Mouse (Mus musculus): ENCODE data around the gene Pycr1. TPM values are rescaled to one million over a fixed set of nuclear protein-coding genes. Genes with fewer than 3 reads are reported as not detected.

The Pycr1 gene
- polyA plus RNA-seq, 1 experiment from 2014 or later = 1.5 TPM

DNA sequence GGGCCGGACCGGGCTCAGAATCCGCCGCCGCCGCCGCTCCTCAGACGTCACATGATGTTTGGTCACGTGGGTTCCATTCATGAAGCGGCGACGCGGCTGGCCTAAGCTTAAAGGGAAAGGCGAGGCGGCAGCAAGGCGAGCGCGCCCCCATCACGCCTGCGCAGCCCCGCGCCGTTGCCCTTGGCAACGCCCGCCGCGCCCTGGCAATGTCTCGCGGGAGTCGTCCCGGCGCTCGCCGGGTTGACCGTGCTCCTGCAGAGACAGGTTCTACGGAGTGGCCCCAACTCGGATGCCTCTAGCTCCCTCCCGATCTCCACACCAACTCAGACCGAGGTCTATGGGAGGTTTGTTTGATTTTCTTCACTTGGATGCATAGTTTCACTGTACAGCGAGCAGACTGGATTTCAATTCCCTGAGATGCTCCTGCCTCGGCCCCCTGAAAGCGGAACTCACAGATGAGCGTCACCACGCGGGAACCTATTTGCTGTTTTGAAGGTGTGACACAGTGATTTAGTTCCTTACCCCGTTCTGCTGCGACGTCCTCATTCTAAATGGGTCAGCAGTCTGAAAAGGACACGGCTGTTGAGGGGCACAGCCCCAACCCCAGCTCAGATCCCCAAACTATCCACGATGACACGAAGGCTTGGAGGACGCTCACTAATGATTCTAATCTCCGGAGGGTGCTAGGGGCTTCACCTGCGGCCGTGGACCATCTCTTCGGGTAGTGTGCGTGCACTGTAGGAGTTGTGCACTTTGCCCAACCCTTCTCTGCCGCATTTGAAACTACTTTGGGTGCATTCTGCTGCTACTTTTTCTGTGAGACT is 9.8 kb downstream of the Pycr1 start, which contains the start of gene Mafg:
Mafg (minus strand) TSS at position 81 of the 824 bp plus-strand sequence.
- TF ChIP-seq CTCF (IDR thresholded peaks at IDR 0.05; ENCODE audit: low read depth) (no peak), EP300 (IDR thresholded peaks at IDR 0.05; ENCODE audit: low read depth) (no peak)

DNA sequence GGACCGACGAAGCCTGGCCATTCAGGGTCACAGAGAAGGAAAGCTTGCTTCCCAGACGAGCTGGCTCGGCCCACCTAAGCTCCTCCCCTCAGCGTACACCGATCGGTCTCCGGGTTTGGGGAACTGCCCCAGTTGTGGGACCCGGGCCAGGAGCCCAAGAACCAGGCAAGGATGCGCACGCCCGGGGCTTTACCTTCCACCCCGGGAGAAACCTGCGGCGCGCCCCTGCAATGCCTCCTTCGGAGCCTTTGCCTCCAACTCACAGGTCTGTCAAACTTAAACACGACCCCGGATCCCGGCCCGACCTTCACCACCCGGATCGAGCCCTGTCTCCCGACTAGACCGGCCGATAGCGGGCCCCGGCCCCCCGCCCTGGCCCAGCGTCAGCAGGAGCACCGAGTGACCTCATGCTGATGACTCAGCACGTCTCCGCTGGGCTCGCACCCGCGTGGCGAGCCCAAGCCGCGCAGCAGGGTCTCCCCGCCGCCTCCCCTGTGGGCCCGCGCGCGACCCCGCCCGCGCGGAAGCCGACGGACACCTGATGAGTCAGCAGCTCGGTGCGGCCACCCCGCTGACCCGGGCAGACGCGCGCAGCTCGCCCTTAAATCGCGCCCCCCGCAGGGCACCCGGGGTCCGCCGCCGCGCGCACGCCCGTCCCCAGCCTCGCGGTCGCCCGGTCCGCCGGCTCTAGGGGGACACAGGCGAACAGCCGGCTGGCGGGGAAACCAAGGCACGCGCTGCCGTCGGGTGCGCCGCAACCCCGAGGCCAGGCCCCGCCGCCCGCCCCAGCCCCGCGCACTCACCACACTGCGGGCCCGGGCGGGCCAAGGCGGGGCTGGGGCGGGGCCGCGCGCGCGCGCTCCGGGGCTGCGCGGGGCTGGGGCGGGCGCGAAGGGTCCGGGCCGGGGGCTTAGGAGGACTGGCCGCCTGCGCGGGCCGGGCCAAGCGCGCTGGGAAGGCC is 10.7 kb downstream of the Pycr1 start:
- Histone ChIP-seq H3K9ac (replicated peaks) (peak overlapping the region; percentile 98), H3K4me1 (ENCODE audit: insufficient read depth) (peaks cover 48% of the 10 kb centered on the region), H3K27ac (ENCODE audit: low read depth) (peak overlapping the region; percentile 99), H3K9me3 (ENCODE audit: low read length) (no peaks in the 10 kb centered on the region), H3K36me3 (replicated peaks; ENCODE audit: insufficient read depth, low read length) (peaks cover 8% of the 10 kb centered on the region), H3K27me3 (ENCODE audit: insufficient read depth, low read length) (no peaks in the 10 kb centered on the region), H3K4me3 (ENCODE audit: low read depth, low read length) (peak overlapping the region; percentile 96), H3K4me2 (ENCODE audit: low read depth, low read length) (peak overlapping the region; percentile 84)
- TF ChIP-seq CTCF (IDR thresholded peaks at IDR 0.05; ENCODE audit: low read depth) (no peak), EP300 (IDR thresholded peaks at IDR 0.05; ENCODE audit: low read depth) (no peak)
- ATAC-seq (peak; percentile 61), DNase-seq (peak; percentile 85)
- WGBS (ENCODE audit: insufficient replicate concordance) = under 1% methylated on average over 73 of the region's 116 CpGs

More for the DNA sequence above, 9.8 kb downstream of the Pycr1 start, which contains the start of gene Mafg:
- H3K9ac ChIP-seq (replicated peaks) = peak within 1 kb of the TSS; percentile 98
- peaks cover 5% of the 10 kb centered on the region for H3K36me3 ChIP-seq (replicated peaks; ENCODE audit: insufficient read depth, low read length)
- no peaks in the 10 kb centered on the region for H3K9me3 ChIP-seq (ENCODE audit: low read length)
- H3K27me3 ChIP-seq (ENCODE audit: insufficient read depth, low read length) = no peaks in the 10 kb centered on the region
- peak within 1 kb of the TSS; percentile 84 for H3K4me2 ChIP-seq (ENCODE audit: low read depth, low read length)
- 13% methylated on average over 52 of the region's 58 CpGs for WGBS (ENCODE audit: insufficient replicate concordance)
- DNase-seq (peak; percentile 94), ATAC-seq (peak; percentile 65)
- peak within 1 kb of the TSS; percentile 99 for H3K27ac ChIP-seq (ENCODE audit: low read depth)
- H3K4me1 ChIP-seq (ENCODE audit: insufficient read depth) = peaks cover 45% of the 10 kb centered on the region
- H3K4me3 ChIP-seq (ENCODE audit: low read depth, low read length) = peak within 1 kb of the TSS; percentile 96

DNA sequence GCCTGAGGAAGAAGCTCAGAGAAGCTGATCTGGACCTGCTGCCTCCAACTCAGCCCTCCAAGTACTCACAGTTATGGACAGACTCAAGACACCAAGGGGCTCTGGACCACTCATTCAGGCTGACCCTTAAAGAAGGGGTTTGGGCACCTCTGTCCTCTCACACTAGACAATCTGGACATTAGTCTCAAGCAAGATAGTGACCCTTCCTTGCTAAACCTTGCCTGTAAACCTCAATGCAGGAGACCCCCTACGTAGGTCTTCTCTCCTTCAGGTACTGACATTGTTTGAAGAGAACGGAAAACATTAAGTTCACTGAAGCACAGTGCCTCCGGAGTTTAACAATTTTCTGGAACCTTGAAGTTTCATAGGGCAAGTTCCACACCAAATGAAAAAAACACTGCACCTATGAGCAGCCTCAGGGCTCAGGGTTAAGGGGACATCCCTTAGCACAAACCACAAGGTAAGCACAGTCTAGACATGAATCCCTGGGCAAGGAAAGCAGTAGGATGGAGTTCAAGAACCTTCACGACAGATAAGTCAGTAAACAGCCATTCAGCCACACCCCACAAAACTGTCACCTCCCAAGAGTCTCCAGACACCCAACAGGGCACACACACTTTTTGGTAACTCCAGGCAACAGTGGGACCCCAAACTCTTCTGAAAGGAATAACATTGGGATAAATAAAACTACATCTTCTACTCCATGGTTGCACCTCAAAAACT is 11.7 kb downstream of the Pycr1 start:
- Histone ChIP-seq H3K27me3 (ENCODE audit: insufficient read depth, low read length) (no peaks in the 10 kb centered on the region), H3K4me2 (ENCODE audit: low read depth, low read length) (peak overlapping the region; percentile 84), H3K4me1 (ENCODE audit: insufficient read depth) (peaks cover 58% of the 10 kb centered on the region), H3K9ac (replicated peaks) (peak overlapping the region; percentile 98), H3K27ac (ENCODE audit: low read depth) (peak overlapping the region; percentile 99), H3K36me3 (replicated peaks; ENCODE audit: insufficient read depth, low read length) (peaks cover 12% of the 10 kb centered on the region), H3K4me3 (ENCODE audit: low read depth, low read length) (peak overlapping the region; percentile 96), H3K9me3 (ENCODE audit: low read length) (no peaks in the 10 kb centered on the region)
- DNase-seq (peak; percentile 49), ATAC-seq (no peak)
- 31% methylated on average over 4 of the region's 4 CpGs for WGBS (ENCODE audit: insufficient replicate concordance)
- TF ChIP-seq CTCF (IDR thresholded peaks at IDR 0.05; ENCODE audit: low read depth) = no peak
- no peak for TF ChIP-seq EP300 (IDR thresholded peaks at IDR 0.05; ENCODE audit: low read depth)

- no peak for TF ChIP-seq EP300 (IDR thresholded peaks at IDR 0.05; ENCODE audit: low read depth)
- TF ChIP-seq CTCF (IDR thresholded peaks at IDR 0.05; ENCODE audit: low read depth) = no peak
- Histone ChIP-seq H3K36me3 (replicated peaks; ENCODE audit: insufficient read depth, low read length) (peaks cover 12% of the 10 kb centered on the region), H3K27me3 (ENCODE audit: insufficient read depth, low read length) (no peaks in the 10 kb centered on the region), H3K4me3 (ENCODE audit: low read depth, low read length) (peak overlapping the region; percentile 96), H3K9ac (replicated peaks) (peak overlapping the region; percentile 98), H3K4me2 (ENCODE audit: low read depth, low read length) (peak overlapping the region; percentile 84), H3K4me1 (ENCODE audit: insufficient read depth) (peaks cover 66% of the 10 kb centered on the region), H3K9me3 (ENCODE audit: low read length) (no peaks in the 10 kb centered on the region), H3K27ac (ENCODE audit: low read depth) (peak overlapping the region; percentile 99)
- 3% methylated on average over 7 of the region's 7 CpGs for WGBS (ENCODE audit: insufficient replicate concordance)
- DNase-seq (no peak), ATAC-seq (no peak)
These were observed 12.5 kb downstream of the Pycr1 start for GRCm38 (mm10) chr11:120630881-120631725.

DNA sequence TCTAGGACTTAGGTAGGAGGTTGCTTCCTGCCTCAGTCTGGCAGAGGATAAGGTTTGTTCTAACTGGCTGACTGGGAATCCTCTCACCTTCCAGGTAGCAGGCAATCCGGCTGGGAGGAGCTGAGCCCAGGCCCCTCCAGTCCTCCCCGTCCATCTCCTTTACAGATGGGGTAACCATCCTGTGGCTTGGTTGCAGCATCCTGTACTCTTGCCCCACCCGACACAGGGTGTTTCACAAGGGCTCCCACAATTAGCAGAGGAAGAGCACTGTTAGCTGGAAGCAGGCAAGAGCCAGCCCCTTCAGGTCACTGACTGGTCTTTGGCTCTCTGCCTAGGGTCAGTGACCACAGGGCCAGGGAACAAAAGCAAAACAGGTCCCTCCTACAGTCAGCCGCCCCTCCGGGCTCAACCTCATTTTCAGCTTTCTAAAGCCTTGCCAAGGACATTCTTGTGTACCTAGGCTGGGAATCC is 13.1 kb downstream of the Pycr1 start:
- H3K9ac ChIP-seq (replicated peaks) = peak overlapping the region; percentile 98
- peak overlapping the region; percentile 96 for H3K4me3 ChIP-seq (ENCODE audit: low read depth, low read length)
- WGBS (ENCODE audit: insufficient replicate concordance) = 16% methylated on average over 5 of the region's 5 CpGs
- H3K36me3 ChIP-seq (replicated peaks; ENCODE audit: insufficient read depth, low read length) = peaks cover 12% of the 10 kb centered on the region
- H3K27ac ChIP-seq (ENCODE audit: low read depth) = peak overlapping the region; percentile 99
- peaks cover 72% of the 10 kb centered on the region for H3K4me1 ChIP-seq (ENCODE audit: insufficient read depth)
- peak overlapping the region; percentile 84 for H3K4me2 ChIP-seq (ENCODE audit: low read depth, low read length)
- ATAC-seq = peak; percentile 67
- H3K27me3 ChIP-seq (ENCODE audit: insufficient read depth, low read length) = no peaks in the 10 kb centered on the region
- peak; percentile 88 for DNase-seq
- no peaks in the 10 kb centered on the region for H3K9me3 ChIP-seq (ENCODE audit: low read length)
- no peak for TF ChIP-seq CTCF (IDR thresholded peaks at IDR 0.05; ENCODE audit: low read depth)
- TF ChIP-seq EP300 (IDR thresholded peaks at IDR 0.05; ENCODE audit: low read depth) = peak; percentile 70; the same call in 1 of the 2 replicates
